In the genomic region with DNA sequence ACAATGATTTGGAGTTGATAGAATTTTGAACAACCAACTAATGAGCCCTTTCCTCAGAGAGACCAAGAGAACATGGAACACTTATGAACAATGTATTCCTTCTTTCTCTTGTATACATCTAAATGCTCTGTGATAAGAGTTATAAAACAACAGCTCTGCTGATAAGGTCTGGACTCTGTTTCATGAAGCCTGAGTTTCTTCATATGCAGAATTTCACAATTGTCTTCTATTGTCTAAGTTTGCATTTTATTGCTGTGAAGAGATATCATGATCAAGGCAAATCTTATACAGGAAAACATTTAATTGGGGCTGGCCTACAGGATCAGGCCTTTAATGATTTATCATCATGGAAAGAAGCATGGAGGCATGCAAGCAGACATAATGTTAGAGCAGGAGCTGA, we compare ENCODE assay signal across 29 mouse cellular contexts. TPM values are rescaled to one million over a fixed set of nuclear protein-coding genes. Genes with fewer than 3 reads are reported as not detected.
A peak's percentile ranks its signal among the peaks of the same experiment; 100 is the strongest.
DNase-seq lines count a peak whose midpoint lies in the region; ATAC-seq and TF ChIP-seq lines count a peak whose summit lies in the region.
"Had no signal": no experiment of that assay in that cellular context is flagged by ENCODE, and none has a peak within 500 bp of the region (broad histone marks: within the 10 kb centered on the region; RNA-seq: fewer than 3 reads in every experiment).

No protein-coding gene starts in this region.

- no peaks in the 10 kb centered on the region for H3K9me3 ChIP-seq in liver, embryonic 11.5 days (ENCODE audit: control insufficient read depth, low read length)
- H3K9me3 ChIP-seq in intestine, postnatal 0 days (ENCODE audit: control insufficient read depth): no peaks in the 10 kb centered on the region
- no peaks in the 10 kb centered on the region for H3K9me3 ChIP-seq in forebrain, postnatal 0 days (ENCODE audit: low read length)
- no peaks in the 10 kb centered on the region for H3K9me3 ChIP-seq in forebrain, embryonic 12.5 days
- H3K9me3 ChIP-seq: embryonic facial prominence, embryonic 12.5 days; G1E had no signal

- no peak for TF ChIP-seq CTCF in liver, adult 2 months (IDR thresholded peaks at IDR 0.05; ENCODE audit: low read depth, low read length)
- no peak for TF ChIP-seq CTCF in intestine, postnatal 0 days (IDR thresholded peaks at IDR 0.05; ENCODE audit: low read depth)
- no peak for TF ChIP-seq CTCF in forebrain, postnatal 0 days (IDR thresholded peaks at IDR 0.05; ENCODE audit: low read depth)

- ATAC-seq in liver, embryonic 11.5 days (replicated peaks; ENCODE audit: low FRiP score): no peak
- ATAC-seq in intestine, postnatal 0 days: peak; percentile 71
- ATAC-seq in forebrain, postnatal 0 days: no peak
- ATAC-seq in forebrain, embryonic 12.5 days (ENCODE audit: low FRiP score): no peak
- ATAC-seq: activated CD4-positive, CD25-positive, alpha-beta regulatory T cell, adult 4 months; CD4-positive, CD25-positive, alpha-beta regulatory T cell, adult 4 months; forebrain, embryonic 14.5 days; forebrain, embryonic 16.5 days; Patski had no signal

- no peaks in the 10 kb centered on the region for H3K79me2 ChIP-seq in liver, adult 2 months (ENCODE audit: control insufficient read depth, insufficient read depth, low read length)

- H3K4me3 ChIP-seq in liver, adult 2 months (ENCODE audit: insufficient read depth, low read depth, low read length): no peak overlapping the region
- H3K4me3 ChIP-seq in liver, embryonic 11.5 days (ENCODE audit: low read depth, low read length): no peak overlapping the region
- no peak overlapping the region for H3K4me3 ChIP-seq in intestine, postnatal 0 days (ENCODE audit: low read depth, low read length)
- H3K4me3 ChIP-seq in forebrain, postnatal 0 days (ENCODE audit: low read depth, low read length): no peak overlapping the region
- no peak overlapping the region for H3K4me3 ChIP-seq in forebrain, embryonic 12.5 days (replicated peaks)
- H3K4me3 ChIP-seq: embryonic facial prominence, embryonic 12.5 days had no signal

- no peak for TF ChIP-seq POLR2A in liver, adult 2 months (IDR thresholded peaks at IDR 0.05; ENCODE audit: extremely low read depth, insufficient read depth, low read length)

- no peak overlapping the region for H3K4me2 ChIP-seq in liver, embryonic 11.5 days
- H3K4me2 ChIP-seq in intestine, postnatal 0 days (replicated peaks; ENCODE audit: low read depth): no peak overlapping the region
- no peak overlapping the region for H3K4me2 ChIP-seq in forebrain, postnatal 0 days (ENCODE audit: low read depth)
- no peak overlapping the region for H3K4me2 ChIP-seq in forebrain, embryonic 12.5 days
- H3K4me2 ChIP-seq: embryonic facial prominence, embryonic 12.5 days had no signal

- peaks cover 7% of the 10 kb centered on the region; the same call in 1 of the 2 replicates for H3K4me1 ChIP-seq in liver, adult 2 months (ENCODE audit: control insufficient read depth, insufficient read depth, low read length)
- no peaks in the 10 kb centered on the region for H3K4me1 ChIP-seq in liver, embryonic 11.5 days (replicated peaks; ENCODE audit: control insufficient read depth, insufficient read depth, low read length)
- no peaks in the 10 kb centered on the region for H3K4me1 ChIP-seq in intestine, postnatal 0 days (replicated peaks; ENCODE audit: control insufficient read depth, insufficient read depth, low read length)
- no peaks in the 10 kb centered on the region for H3K4me1 ChIP-seq in forebrain, postnatal 0 days (ENCODE audit: insufficient read depth)
- H3K4me1 ChIP-seq in forebrain, embryonic 12.5 days: no peaks in the 10 kb centered on the region
- H3K4me1 ChIP-seq: embryonic facial prominence, embryonic 12.5 days had no signal

- H3K36me3 ChIP-seq in liver, adult 2 months (ENCODE audit: control insufficient read depth, insufficient read depth, low read length): no peaks in the 10 kb centered on the region
- no peaks in the 10 kb centered on the region for H3K36me3 ChIP-seq in liver, embryonic 11.5 days (ENCODE audit: control insufficient read depth, insufficient read depth, low read length)
- no peaks in the 10 kb centered on the region for H3K36me3 ChIP-seq in intestine, postnatal 0 days (ENCODE audit: control insufficient read depth, insufficient read depth)
- H3K36me3 ChIP-seq in forebrain, postnatal 0 days (ENCODE audit: insufficient read depth): no peaks in the 10 kb centered on the region
- H3K36me3 ChIP-seq in forebrain, embryonic 12.5 days (replicated peaks): no peaks in the 10 kb centered on the region
- H3K36me3 ChIP-seq: embryonic facial prominence, embryonic 12.5 days; G1E had no signal

- no peaks in the 10 kb centered on the region for H3K27me3 ChIP-seq in liver, adult 2 months (ENCODE audit: control insufficient read depth, insufficient read depth, low read length)
- H3K27me3 ChIP-seq in liver, embryonic 11.5 days (replicated peaks; ENCODE audit: control insufficient read depth, insufficient read depth, low read length): no peaks in the 10 kb centered on the region
- no peaks in the 10 kb centered on the region for H3K27me3 ChIP-seq in intestine, postnatal 0 days (replicated peaks; ENCODE audit: control insufficient read depth, insufficient read depth, low read length)
- no peaks in the 10 kb centered on the region for H3K27me3 ChIP-seq in forebrain, postnatal 0 days (ENCODE audit: insufficient read depth, low read length)
- no peaks in the 10 kb centered on the region for H3K27me3 ChIP-seq in forebrain, embryonic 12.5 days
- H3K27me3 ChIP-seq: CH12.LX; embryonic facial prominence, embryonic 12.5 days; Patski had no signal

- H3K9ac ChIP-seq in liver, adult 2 months (ENCODE audit: low read depth, low read length): no peak overlapping the region
- no peak overlapping the region for H3K9ac ChIP-seq in liver, embryonic 11.5 days (ENCODE audit: low read depth, low read length)
- H3K9ac ChIP-seq in intestine, postnatal 0 days (ENCODE audit: low read depth, low read length): no peak overlapping the region
- H3K9ac ChIP-seq in forebrain, postnatal 0 days: no peak overlapping the region
- no peak overlapping the region for H3K9ac ChIP-seq in forebrain, embryonic 12.5 days
- H3K9ac ChIP-seq: embryonic facial prominence, embryonic 12.5 days had no signal

- peak; percentile 9 for DNase-seq in liver, adult 2 months (ENCODE audit: extremely low read depth, low read depth, low spot score)
- no peak for DNase-seq in liver, embryonic 11.5 days (ENCODE audit: low spot score)
- no peak for DNase-seq in forebrain, postnatal 0 days
- DNase-seq: adrenal gland, adult 8-10 months; adrenal gland, postnatal 14 days; B cell, adult 2 months; cerebellum, adult 11 months; cerebellum, adult 18-20 months; cerebellum, adult 8-10 months; cerebellum, adult 9-11 months; cerebellum, postnatal 14 days; cerebellum, postnatal 36 days; embryo, embryonic 11 days had no signal

- no peak overlapping the region for H3K27ac ChIP-seq in liver, adult 2 months (replicated peaks; ENCODE audit: insufficient read depth, low read depth, low read length)
- no peak overlapping the region for H3K27ac ChIP-seq in liver, embryonic 11.5 days (ENCODE audit: low read depth, low read length)
- H3K27ac ChIP-seq in intestine, postnatal 0 days (ENCODE audit: low read depth, low read length): no peak overlapping the region
- no peak overlapping the region for H3K27ac ChIP-seq in forebrain, postnatal 0 days (ENCODE audit: low read depth, low read length)
- H3K27ac ChIP-seq in forebrain, embryonic 12.5 days: no peak overlapping the region
- H3K27ac ChIP-seq: embryonic facial prominence, embryonic 12.5 days had no signal

RNA-seq across cellular contexts. Expression of a gene that starts 24.4 kb away (rescaled TPM):
- total RNA-seq in liver, adult 2 months (2014; rRNA removed): not detected in 2 replicates
- polyA plus RNA-seq in liver, adult 2 months (2012; rRNA removed): not detected in 2 replicates
- polyA plus RNA-seq in liver, embryonic 11.5 days (2014; fragmentation: Nextera tagmentation; extraction: Ambion mirVana): not detected in 2 replicates
- polyA plus RNA-seq in intestine, postnatal 0 days (2015; fragmentation: Nextera tagmentation; extraction: Ambion mirVana): not detected in 2 replicates
- total RNA-seq in forebrain, postnatal 0 days (2014; rRNA removed): 0.08 TPM in 1 of 2 replicates, not detected in the other
- polyA plus RNA-seq in forebrain, postnatal 0 days (2015; fragmentation: Nextera tagmentation; extraction: Ambion mirVana): not detected in 2 replicates
- 0.40 TPM in 1 of 2 replicates, not detected in the other for polyA plus RNA-seq in forebrain, embryonic 12.5 days (2016; fragmentation: Nextera tagmentation; extraction: Ambion mirVana)
- total RNA-seq: adrenal gland, adult 18-20 months; adrenal gland, postnatal 14 days; adrenal gland, postnatal 4 days; CH12.LX; common myeloid progenitor, adult 5-6 weeks; G1E had no signal
- polyA plus RNA-seq: activated CD4-positive, CD25-positive, alpha-beta regulatory T cell, adult 4 months; brain, embryonic 14.5 days; CD4-positive, CD25-positive, alpha-beta regulatory T cell, adult 4 months; embryonic facial prominence, embryonic 12.5 days; forebrain, embryonic 11.5 days; forebrain, embryonic 14.5 days; G1E; Patski had no signal

RNA-seq across cellular contexts. Expression of a gene that starts 28.9 kb away (rescaled TPM):
- total RNA-seq in liver, adult 2 months (2014; rRNA removed): not detected in 2 replicates
- polyA plus RNA-seq in liver, adult 2 months (2012; rRNA removed): not detected in 2 replicates
- polyA plus RNA-seq in liver, embryonic 11.5 days (2014; fragmentation: Nextera tagmentation; extraction: Ambion mirVana): not detected in 2 replicates
- polyA plus RNA-seq in intestine, postnatal 0 days (2015; fragmentation: Nextera tagmentation; extraction: Ambion mirVana): not detected in 2 replicates
- not detected in 2 replicates for total RNA-seq in forebrain, postnatal 0 days (2014; rRNA removed)
- not detected in 2 replicates for polyA plus RNA-seq in forebrain, postnatal 0 days (2015; fragmentation: Nextera tagmentation; extraction: Ambion mirVana)
- polyA plus RNA-seq in forebrain, embryonic 12.5 days (2016; fragmentation: Nextera tagmentation; extraction: Ambion mirVana): not detected in 2 replicates
- total RNA-seq: adrenal gland, adult 18-20 months; adrenal gland, adult 8-10 months; adrenal gland, postnatal 14 days; adrenal gland, postnatal 4 days; CH12.LX; common myeloid progenitor, adult 5-6 weeks; G1E had no signal
- polyA plus RNA-seq: activated CD4-positive, CD25-positive, alpha-beta regulatory T cell, adult 4 months; brain, embryonic 14.5 days; CD4-positive, CD25-positive, alpha-beta regulatory T cell, adult 4 months; embryonic facial prominence, embryonic 12.5 days; embryonic facial prominence, embryonic 14.5 days; forebrain, embryonic 11.5 days; forebrain, embryonic 14.5 days; forebrain, embryonic 16.5 days; G1E; Patski had no signal

RNA-seq across cellular contexts. Expression of a gene that starts 33.0 kb away (rescaled TPM):
- total RNA-seq in liver, adult 2 months (2014; rRNA removed): not detected in 2 replicates
- not detected in 2 replicates for polyA plus RNA-seq in liver, adult 2 months (2012; rRNA removed)
- not detected in 2 replicates for polyA plus RNA-seq in liver, embryonic 11.5 days (2014; fragmentation: Nextera tagmentation; extraction: Ambion mirVana)
- not detected in 2 replicates for polyA plus RNA-seq in intestine, postnatal 0 days (2015; fragmentation: Nextera tagmentation; extraction: Ambion mirVana)
- total RNA-seq in forebrain, postnatal 0 days (2014; rRNA removed): not detected in 2 replicates
- polyA plus RNA-seq in forebrain, postnatal 0 days (2015; fragmentation: Nextera tagmentation; extraction: Ambion mirVana): 0.38 TPM in 1 of 2 replicates, not detected in the other
- 3.2 and 12.1 TPM in 2 replicates for polyA plus RNA-seq in forebrain, embryonic 12.5 days (2016; fragmentation: Nextera tagmentation; extraction: Ambion mirVana)
- total RNA-seq: adrenal gland, adult 18-20 months; adrenal gland, adult 8-10 months; adrenal gland, postnatal 14 days; adrenal gland, postnatal 4 days; CH12.LX; common myeloid progenitor, adult 5-6 weeks; G1E had no signal
- polyA plus RNA-seq: activated CD4-positive, CD25-positive, alpha-beta regulatory T cell, adult 4 months; brain, embryonic 14.5 days; CD4-positive, CD25-positive, alpha-beta regulatory T cell, adult 4 months; forebrain, embryonic 14.5 days; forebrain, embryonic 16.5 days; G1E; Patski had no signal

RNA-seq across cellular contexts. Expression of a gene that starts 33.7 kb away (rescaled TPM):
- total RNA-seq in liver, adult 2 months (2014; rRNA removed): 3.0 and 3.7 TPM in 2 replicates
- polyA plus RNA-seq in liver, adult 2 months (2012; rRNA removed): 0.05 and 1.4 TPM in 2 replicates
- not detected in 2 replicates for polyA plus RNA-seq in liver, embryonic 11.5 days (2014; fragmentation: Nextera tagmentation; extraction: Ambion mirVana)
- 0.10 TPM in 1 of 2 replicates, not detected in the other for polyA plus RNA-seq in intestine, postnatal 0 days (2015; fragmentation: Nextera tagmentation; extraction: Ambion mirVana)
- total RNA-seq in forebrain, postnatal 0 days (2014; rRNA removed): not detected in 2 replicates
- not detected in 2 replicates for polyA plus RNA-seq in forebrain, postnatal 0 days (2015; fragmentation: Nextera tagmentation; extraction: Ambion mirVana)
- not detected in 2 replicates for polyA plus RNA-seq in forebrain, embryonic 12.5 days (2016; fragmentation: Nextera tagmentation; extraction: Ambion mirVana)
- total RNA-seq: adrenal gland, adult 18-20 months; CH12.LX; common myeloid progenitor, adult 5-6 weeks; G1E had no signal
- polyA plus RNA-seq: activated CD4-positive, CD25-positive, alpha-beta regulatory T cell, adult 4 months; brain, embryonic 14.5 days; CD4-positive, CD25-positive, alpha-beta regulatory T cell, adult 4 months; embryonic facial prominence, embryonic 12.5 days; embryonic facial prominence, embryonic 14.5 days; forebrain, embryonic 11.5 days; forebrain, embryonic 14.5 days; forebrain, embryonic 16.5 days; G1E had no signal
